Mouse (Mus musculus): ENCODE results near the gene Lrrc1. TPM values are rescaled to one million over a fixed set of nuclear protein-coding genes. Genes with fewer than 3 reads are reported as not detected.

Lrrc1 gene
- polyA plus RNA-seq, 1 experiment from 2014 or later, result 22.3 TPM

GRCm38 (mm10) chr9:77551036-77551512 is 6.4 kb upstream of the Lrrc1 start:
- no peak for ATAC-seq
- Histone ChIP-seq H3K27ac (ENCODE audit: low read depth, low read length) (no peak overlapping the region; the same call in 1 of the 2 replicates), H3K36me3 (ENCODE audit: control insufficient read depth, insufficient read depth) (no peaks in the 10 kb centered on the region), H3K9ac (ENCODE audit: low read depth, low read length) (no peak overlapping the region), H3K4me2 (replicated peaks; ENCODE audit: low read depth) (no peak overlapping the region), H3K27me3 (replicated peaks; ENCODE audit: control insufficient read depth, insufficient read depth, low read length) (no peaks in the 10 kb centered on the region), H3K9me3 (ENCODE audit: control insufficient read depth) (no peaks in the 10 kb centered on the region), H3K4me1 (replicated peaks; ENCODE audit: control insufficient read depth, insufficient read depth, low read length) (no peaks in the 10 kb centered on the region; the same call in 1 of the 2 replicates), H3K4me3 (ENCODE audit: low read depth, low read length) (no peak overlapping the region)
- peak; percentile 65 for TF ChIP-seq CTCF (IDR thresholded peaks at IDR 0.05; ENCODE audit: low read depth)
- WGBS, result 67% methylated on average over 7 of the region's 7 CpGs

DNA sequence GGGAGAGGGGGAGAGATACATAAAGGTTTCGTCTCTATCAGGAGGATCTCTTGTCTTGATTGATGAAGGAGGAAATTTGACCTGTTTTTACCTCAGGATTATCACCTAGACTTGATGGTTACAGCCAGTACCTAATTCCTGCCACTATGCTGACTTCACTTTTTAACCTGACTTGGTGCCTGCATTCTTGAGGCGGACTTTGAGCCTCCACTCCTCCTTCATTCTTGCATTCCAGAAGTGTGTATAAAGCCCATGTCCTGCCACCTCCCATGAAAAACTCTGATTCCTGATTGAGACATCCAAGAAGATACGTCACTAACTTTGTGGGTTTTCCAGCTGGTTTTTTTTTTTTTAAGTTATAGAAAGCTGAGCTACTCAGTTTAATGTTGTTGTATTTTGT is 1.3 kb upstream of the Lrrc1 start:
- peak overlapping the region; percentile 91; the same call in 1 of the 2 replicates for H3K27ac ChIP-seq (ENCODE audit: low read depth, low read length)
- ATAC-seq, result peak; percentile 65
- WGBS, result 37% methylated on average over 3 of the region's 3 CpGs
- H3K4me1 ChIP-seq (replicated peaks; ENCODE audit: control insufficient read depth, insufficient read depth, low read length), result peaks cover 9% of the 10 kb centered on the region
- H3K4me2 ChIP-seq (replicated peaks; ENCODE audit: low read depth), result peak overlapping the region; percentile 88
- H3K9me3 ChIP-seq (ENCODE audit: control insufficient read depth), result no peaks in the 10 kb centered on the region
- no peaks in the 10 kb centered on the region for H3K36me3 ChIP-seq (ENCODE audit: control insufficient read depth, insufficient read depth)
- no peak overlapping the region for H3K4me3 ChIP-seq (ENCODE audit: low read depth, low read length)
- H3K9ac ChIP-seq (ENCODE audit: low read depth, low read length), result no peak overlapping the region
- no peaks in the 10 kb centered on the region for H3K27me3 ChIP-seq (replicated peaks; ENCODE audit: control insufficient read depth, insufficient read depth, low read length)
- TF ChIP-seq CTCF (IDR thresholded peaks at IDR 0.05; ENCODE audit: low read depth), result peak; percentile 70

DNA sequence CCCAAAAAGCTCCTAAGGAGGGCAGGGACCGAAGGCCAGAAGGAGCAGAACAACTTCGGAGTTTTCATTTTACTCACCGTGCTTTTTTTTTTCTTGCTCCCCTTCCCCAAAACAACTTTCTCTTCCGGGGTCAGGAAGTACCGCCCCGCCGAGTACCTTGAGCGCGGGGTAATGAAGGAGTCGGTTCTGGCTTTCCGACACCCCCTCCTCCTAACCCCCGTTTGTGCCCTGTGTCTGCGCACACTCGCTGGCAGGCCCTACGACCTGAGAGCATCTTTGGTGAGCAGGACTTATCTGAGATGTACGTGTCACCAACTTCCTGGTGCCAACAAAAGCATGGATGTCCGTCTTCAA is 375 bp upstream of the Lrrc1 start:
- Histone ChIP-seq H3K4me3 (ENCODE audit: low read depth, low read length) (peak overlapping the region; percentile 76), H3K4me2 (replicated peaks; ENCODE audit: low read depth) (peak overlapping the region; percentile 88), H3K36me3 (ENCODE audit: control insufficient read depth, insufficient read depth) (no peaks in the 10 kb centered on the region), H3K27me3 (replicated peaks; ENCODE audit: control insufficient read depth, insufficient read depth, low read length) (no peaks in the 10 kb centered on the region), H3K9ac (ENCODE audit: low read depth, low read length) (peak overlapping the region; percentile 77), H3K9me3 (ENCODE audit: control insufficient read depth) (no peaks in the 10 kb centered on the region), H3K4me1 (replicated peaks; ENCODE audit: control insufficient read depth, insufficient read depth, low read length) (peaks cover 9% of the 10 kb centered on the region), H3K27ac (ENCODE audit: low read depth, low read length) (peak overlapping the region; percentile 91)
- WGBS, result under 1% methylated on average over 17 of the region's 17 CpGs
- TF ChIP-seq CTCF (IDR thresholded peaks at IDR 0.05; ENCODE audit: low read depth), result no peak
- ATAC-seq, result no peak

GRCm38 (mm10) chr9:77543351-77544321 is 1.0 kb downstream of the Lrrc1 start:
- H3K36me3 ChIP-seq (ENCODE audit: control insufficient read depth, insufficient read depth), result no peaks in the 10 kb centered on the region
- H3K27ac ChIP-seq (ENCODE audit: low read depth, low read length), result peak overlapping the region; percentile 91
- H3K4me2 ChIP-seq (replicated peaks; ENCODE audit: low read depth), result peak overlapping the region; percentile 88
- no peaks in the 10 kb centered on the region for H3K27me3 ChIP-seq (replicated peaks; ENCODE audit: control insufficient read depth, insufficient read depth, low read length)
- H3K9ac ChIP-seq (ENCODE audit: low read depth, low read length), result peak overlapping the region; percentile 77
- H3K9me3 ChIP-seq (ENCODE audit: control insufficient read depth), result no peaks in the 10 kb centered on the region
- WGBS, result 2% methylated on average over 40 of the region's 40 CpGs
- H3K4me3 ChIP-seq (ENCODE audit: low read depth, low read length), result peak overlapping the region; percentile 76
- peak; percentile 57 for TF ChIP-seq CTCF (IDR thresholded peaks at IDR 0.05; ENCODE audit: low read depth)
- H3K4me1 ChIP-seq (replicated peaks; ENCODE audit: control insufficient read depth, insufficient read depth, low read length), result peaks cover 9% of the 10 kb centered on the region
- peak; percentile 42 for ATAC-seq

DNA sequence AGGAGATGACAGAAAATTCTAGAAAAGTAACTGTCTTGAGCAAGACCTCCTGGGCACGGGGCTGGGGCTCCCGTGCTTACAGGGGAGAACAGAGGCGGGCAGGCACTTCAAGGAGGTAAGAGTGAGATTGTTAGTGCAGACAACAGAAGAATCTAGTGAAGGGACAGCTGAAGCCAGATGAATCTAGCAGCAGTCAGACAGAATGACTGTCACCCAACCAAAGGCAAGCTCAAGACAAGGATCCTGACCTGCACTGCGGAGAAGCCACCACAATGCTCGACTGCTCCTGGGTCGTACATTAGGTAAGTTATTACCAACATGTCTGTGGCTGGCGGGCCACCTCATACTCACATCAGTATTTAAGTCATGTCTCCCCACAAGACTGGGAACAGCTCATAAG is 3.1 kb downstream of the Lrrc1 start:
- H3K4me3 ChIP-seq (ENCODE audit: low read depth, low read length), result no peak overlapping the region
- no peak for ATAC-seq
- H3K27me3 ChIP-seq (replicated peaks; ENCODE audit: control insufficient read depth, insufficient read depth, low read length), result no peaks in the 10 kb centered on the region
- no peaks in the 10 kb centered on the region for H3K36me3 ChIP-seq (ENCODE audit: control insufficient read depth, insufficient read depth)
- WGBS, result 86% methylated on average over 7 of the region's 7 CpGs
- peaks cover 12% of the 10 kb centered on the region for H3K4me1 ChIP-seq (replicated peaks; ENCODE audit: control insufficient read depth, insufficient read depth, low read length)
- H3K9me3 ChIP-seq (ENCODE audit: control insufficient read depth), result no peaks in the 10 kb centered on the region
- no peak overlapping the region for H3K9ac ChIP-seq (ENCODE audit: low read depth, low read length)
- H3K27ac ChIP-seq (ENCODE audit: low read depth, low read length), result no peak overlapping the region
- TF ChIP-seq CTCF (IDR thresholded peaks at IDR 0.05; ENCODE audit: low read depth), result no peak
- H3K4me2 ChIP-seq (replicated peaks; ENCODE audit: low read depth), result no peak overlapping the region; the same call in 1 of the 2 replicates

DNA sequence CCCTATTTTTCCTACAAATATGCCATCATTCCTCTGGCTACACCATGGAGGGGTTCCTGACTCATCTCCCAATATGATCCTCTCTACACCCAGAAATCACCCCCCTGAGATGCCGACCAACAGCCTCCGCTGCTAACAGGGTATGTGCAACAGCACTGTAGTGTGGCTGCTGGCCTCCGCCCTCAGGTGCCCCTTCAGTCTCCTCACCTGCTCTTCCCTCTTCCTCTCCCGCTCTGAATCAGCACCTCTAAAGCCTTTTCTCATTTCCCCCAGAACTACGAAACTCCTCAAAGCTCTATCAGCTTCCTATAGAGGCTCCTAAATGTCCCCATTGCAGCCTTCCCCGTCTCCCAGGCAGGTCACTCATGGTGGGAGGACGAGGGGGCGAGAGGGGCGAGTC is 5.4 kb downstream of the Lrrc1 start:
- H3K36me3 ChIP-seq (ENCODE audit: control insufficient read depth, insufficient read depth), result no peaks in the 10 kb centered on the region
- ATAC-seq, result no peak
- no peak overlapping the region for H3K4me2 ChIP-seq (replicated peaks; ENCODE audit: low read depth)
- no peaks in the 10 kb centered on the region for H3K27me3 ChIP-seq (replicated peaks; ENCODE audit: control insufficient read depth, insufficient read depth, low read length)
- WGBS, result 84% methylated on average over 9 of the region's 9 CpGs
- H3K27ac ChIP-seq (ENCODE audit: low read depth, low read length), result no peak overlapping the region
- no peak overlapping the region for H3K4me3 ChIP-seq (ENCODE audit: low read depth, low read length)
- H3K9ac ChIP-seq (ENCODE audit: low read depth, low read length), result no peak overlapping the region
- H3K9me3 ChIP-seq (ENCODE audit: control insufficient read depth), result no peaks in the 10 kb centered on the region
- H3K4me1 ChIP-seq (replicated peaks; ENCODE audit: control insufficient read depth, insufficient read depth, low read length), result peaks cover 16% of the 10 kb centered on the region; the same call in 1 of the 2 replicates
- TF ChIP-seq CTCF (IDR thresholded peaks at IDR 0.05; ENCODE audit: low read depth), result no peak
